Mouse (Mus musculus): ENCODE data around the gene Micu1. TPM values are rescaled to one million over a fixed set of nuclear protein-coding genes. Genes with fewer than 3 reads are reported as not detected.
A peak's percentile ranks its signal among the peaks of the same experiment; 100 is the strongest.
"Not testable (repeated sequence)": the region's sequence is repeated elsewhere in the genome, so short reads cannot be mapped to it uniquely, and the experiment has no call there.

Gene Micu1
- polyA plus RNA-seq, 1 experiment from 2014 or later = 72.3 TPM

DNA sequence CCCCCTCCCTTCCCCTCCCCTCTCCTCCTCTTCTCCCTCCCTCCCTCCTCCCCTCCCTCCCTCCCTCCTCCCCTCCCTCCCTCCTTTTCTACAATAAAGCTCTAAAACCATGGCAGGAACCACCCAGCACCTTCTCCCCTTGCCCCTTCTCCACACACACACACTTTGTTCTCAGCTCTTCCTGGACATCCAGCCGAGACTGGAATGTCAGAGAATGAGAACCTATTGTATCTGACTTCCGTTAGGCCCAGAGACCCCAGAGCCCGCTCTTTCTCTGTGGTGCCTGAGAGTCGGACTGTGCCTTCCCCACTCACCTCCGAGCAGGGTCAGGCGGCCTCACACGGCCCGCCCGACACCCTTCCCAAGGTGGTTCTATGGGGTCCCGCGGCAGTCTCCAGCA, 166.0 kb downstream of the Micu1 start:
- ATAC-seq (ENCODE audit: low FRiP score) = no peak
- no peak overlapping the region for H3K27ac ChIP-seq
- 56% methylated on average over 11 of the region's 11 CpGs for WGBS

DNA sequence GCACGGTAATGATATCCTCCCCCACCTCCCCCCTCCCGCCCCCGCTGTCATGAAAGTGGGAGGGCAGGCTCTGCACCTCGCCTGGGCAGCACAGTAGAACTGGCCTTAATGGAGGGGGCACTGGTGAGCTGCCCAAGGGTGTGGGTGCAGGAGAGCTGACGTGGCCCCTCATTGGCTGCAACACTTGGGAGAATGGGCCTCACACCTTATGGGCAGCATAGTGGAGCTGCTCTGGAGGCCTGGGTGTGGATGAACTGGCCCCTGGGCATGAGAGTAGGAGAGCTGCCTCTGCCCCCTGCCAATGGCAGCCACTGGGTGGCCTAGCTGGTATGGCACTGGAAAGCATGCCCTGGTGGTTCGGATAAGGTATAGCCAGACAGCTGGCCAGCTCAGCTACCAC, 167.8 kb downstream of the Micu1 start:
- no peak for ATAC-seq (ENCODE audit: low FRiP score)
- no peaks in the 10 kb centered on the region for H3K36me3 ChIP-seq (replicated peaks)
- H3K27me3 ChIP-seq = no peaks in the 10 kb centered on the region
- WGBS = 88% methylated on average over 6 of the region's 6 CpGs
- H3K4me1 ChIP-seq = no peaks in the 10 kb centered on the region
- no peak overlapping the region for H3K4me2 ChIP-seq
- no peak overlapping the region for H3K9ac ChIP-seq
- H3K27ac ChIP-seq = no peak overlapping the region
- no peaks in the 10 kb centered on the region for H3K9me3 ChIP-seq
- H3K4me3 ChIP-seq (replicated peaks) = no peak overlapping the region

More for the DNA sequence above, 166.0 kb downstream of the Micu1 start:
- no peaks in the 10 kb centered on the region for H3K27me3 ChIP-seq
- H3K4me3 ChIP-seq (replicated peaks) = no peak overlapping the region
- peaks cover 11% of the 10 kb centered on the region; the same call in 1 of the 2 replicates for H3K4me1 ChIP-seq
- no peak overlapping the region for H3K4me2 ChIP-seq
- H3K9ac ChIP-seq = no peak overlapping the region
- H3K9me3 ChIP-seq = no peaks in the 10 kb centered on the region
- H3K36me3 ChIP-seq (replicated peaks) = peaks cover 2% of the 10 kb centered on the region; the same call in 1 of the 2 replicates

DNA sequence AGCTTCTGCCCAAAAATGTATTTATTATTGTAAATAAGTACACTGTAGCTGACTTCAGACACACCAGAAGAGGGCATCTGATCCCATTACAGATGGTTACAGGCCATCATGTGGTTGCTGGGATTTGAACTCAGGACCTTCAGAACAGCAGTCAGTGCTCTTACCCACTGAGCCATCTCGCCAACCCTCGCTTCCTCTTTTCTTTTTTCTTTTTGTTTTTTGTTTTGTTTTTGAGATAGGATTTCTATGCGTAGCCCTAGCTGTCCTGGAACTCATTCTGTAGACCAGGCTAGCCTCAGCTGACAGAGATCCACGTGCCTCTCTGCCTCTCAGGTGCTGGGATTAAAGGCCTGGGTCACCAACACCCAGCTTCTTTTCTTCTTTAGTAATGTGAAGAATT, 170.4 kb downstream of the Micu1 start:
- H3K27ac ChIP-seq; H3K4me3 ChIP-seq (replicated peaks); ATAC-seq (ENCODE audit: low FRiP score); H3K27me3 ChIP-seq; H3K36me3 ChIP-seq (replicated peaks); H3K4me1 ChIP-seq; H3K4me2 ChIP-seq; H3K9me3 ChIP-seq; H3K9ac ChIP-seq: not testable (repeated sequence)
- 84% methylated on average over 4 of the region's 4 CpGs for WGBS

DNA sequence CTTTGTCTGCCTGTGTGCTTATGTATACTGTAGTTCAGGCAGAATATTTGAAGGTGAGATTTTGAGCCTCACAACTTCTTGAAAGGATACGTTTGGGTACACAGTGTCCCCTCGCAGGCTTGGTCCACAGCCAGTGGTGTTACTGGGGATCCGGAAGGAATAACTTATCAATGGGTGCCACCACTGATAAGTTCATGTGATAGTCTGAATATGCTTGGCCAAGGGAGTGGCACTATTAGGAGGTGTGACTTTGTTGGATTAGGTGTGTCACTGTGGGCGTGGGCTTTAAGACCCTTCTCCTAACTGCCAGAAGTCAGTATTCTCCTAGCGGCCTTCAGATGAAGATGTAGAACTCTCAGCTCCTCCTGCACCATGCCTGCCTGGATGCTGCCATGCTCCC, 170.9 kb downstream of the Micu1 start:
- WGBS = 90% methylated on average over 5 of the region's 5 CpGs
- Histone ChIP-seq H3K27ac (no peak overlapping the region), H3K4me3 (replicated peaks) (no peak overlapping the region), H3K9ac (no peak overlapping the region), H3K9me3 (no peaks in the 10 kb centered on the region), H3K4me2 (no peak overlapping the region), H3K27me3 (no peaks in the 10 kb centered on the region), H3K4me1 (no peaks in the 10 kb centered on the region), H3K36me3 (replicated peaks) (no peaks in the 10 kb centered on the region)
- ATAC-seq (ENCODE audit: low FRiP score) = no peak

DNA sequence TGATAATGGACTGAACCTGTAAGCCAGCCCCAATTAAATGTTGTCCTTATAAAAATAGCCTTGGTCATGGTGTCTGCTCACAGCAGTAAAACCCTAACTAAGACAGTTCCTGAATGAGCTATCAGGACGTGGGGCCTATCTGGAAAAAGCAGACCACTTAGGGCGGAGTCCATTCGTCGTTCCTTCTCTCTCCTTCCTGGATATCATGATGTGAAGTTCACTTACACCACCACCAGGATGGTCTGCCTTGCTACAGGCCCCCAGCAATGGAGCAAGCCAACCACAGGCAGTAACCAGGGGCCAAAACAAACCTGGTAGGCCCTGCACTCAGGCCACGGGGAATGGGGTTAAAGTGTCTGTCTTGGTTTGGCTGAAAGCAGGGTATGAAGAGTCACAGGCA, 171.3 kb downstream of the Micu1 start:
- Histone ChIP-seq H3K27ac (no peak overlapping the region), H3K36me3 (replicated peaks) (no peaks in the 10 kb centered on the region), H3K9ac (no peak overlapping the region)

DNA sequence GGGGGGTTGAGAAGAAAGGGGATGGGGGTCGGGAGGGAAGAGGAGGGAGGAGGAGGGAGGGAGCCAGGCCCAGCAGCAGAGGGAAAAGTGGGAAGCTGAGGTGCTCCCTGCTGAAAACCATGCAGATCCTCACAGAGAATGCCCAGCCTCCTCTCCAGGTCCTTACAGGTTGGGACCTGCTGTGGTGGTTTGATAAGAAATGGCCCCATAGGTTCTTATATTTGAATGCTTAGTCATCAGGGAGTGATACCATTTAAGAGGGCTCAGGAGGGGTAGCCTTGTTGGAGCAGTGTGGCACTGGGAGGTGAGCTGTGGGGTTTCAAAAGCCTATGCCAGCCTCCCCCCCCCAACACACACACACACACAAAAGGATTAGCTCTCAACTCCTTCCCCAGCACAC, 173.1 kb downstream of the Micu1 start:
- Histone ChIP-seq H3K4me1 (peaks cover 8% of the 10 kb centered on the region), H3K36me3 (replicated peaks) (no peaks in the 10 kb centered on the region), H3K9me3 (no peaks in the 10 kb centered on the region), H3K4me2 (no peak overlapping the region), H3K4me3 (replicated peaks) (no peak overlapping the region), H3K9ac (no peak overlapping the region), H3K27ac (no peak overlapping the region), H3K27me3 (no peaks in the 10 kb centered on the region)
- no peak for ATAC-seq (ENCODE audit: low FRiP score)
- 38% methylated on average over 1 of the region's 1 CpGs for WGBS

More for the DNA sequence above, 171.3 kb downstream of the Micu1 start:
- H3K4me1 ChIP-seq = peaks cover 1% of the 10 kb centered on the region
- H3K27me3 ChIP-seq = no peaks in the 10 kb centered on the region
- ATAC-seq (ENCODE audit: low FRiP score) = no peak
- H3K9me3 ChIP-seq = no peaks in the 10 kb centered on the region
- H3K4me2 ChIP-seq = no peak overlapping the region
- 77% methylated on average over 5 of the region's 5 CpGs for WGBS
- H3K4me3 ChIP-seq (replicated peaks) = no peak overlapping the region

DNA sequence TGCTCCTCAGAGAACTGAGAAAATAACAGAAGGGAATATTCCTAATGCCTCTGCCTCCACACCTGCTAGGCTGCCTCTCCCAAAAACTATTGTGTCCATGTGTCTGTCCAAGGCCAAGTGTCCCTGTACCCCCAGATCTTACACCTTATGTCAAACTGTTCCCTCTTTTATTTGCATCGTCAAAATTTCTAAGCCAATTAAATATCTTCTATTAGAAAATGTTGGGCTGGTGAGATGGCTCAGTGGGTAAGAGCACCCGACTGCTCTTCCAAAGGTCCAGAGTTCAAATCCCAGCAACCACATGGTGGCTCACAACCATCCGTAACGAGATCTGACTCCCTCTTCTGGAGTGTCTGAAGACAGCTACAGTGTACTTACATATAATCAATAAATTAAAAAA, 174.4 kb downstream of the Micu1 start:
- peaks cover 17% of the 10 kb centered on the region for H3K4me1 ChIP-seq
- not testable (repeated sequence) for H3K36me3 ChIP-seq (replicated peaks); H3K9me3 ChIP-seq; H3K4me2 ChIP-seq; H3K9ac ChIP-seq; H3K27ac ChIP-seq; ATAC-seq (ENCODE audit: low FRiP score); H3K4me3 ChIP-seq (replicated peaks); H3K27me3 ChIP-seq
- WGBS = 94% methylated on average over 4 of the region's 4 CpGs

DNA sequence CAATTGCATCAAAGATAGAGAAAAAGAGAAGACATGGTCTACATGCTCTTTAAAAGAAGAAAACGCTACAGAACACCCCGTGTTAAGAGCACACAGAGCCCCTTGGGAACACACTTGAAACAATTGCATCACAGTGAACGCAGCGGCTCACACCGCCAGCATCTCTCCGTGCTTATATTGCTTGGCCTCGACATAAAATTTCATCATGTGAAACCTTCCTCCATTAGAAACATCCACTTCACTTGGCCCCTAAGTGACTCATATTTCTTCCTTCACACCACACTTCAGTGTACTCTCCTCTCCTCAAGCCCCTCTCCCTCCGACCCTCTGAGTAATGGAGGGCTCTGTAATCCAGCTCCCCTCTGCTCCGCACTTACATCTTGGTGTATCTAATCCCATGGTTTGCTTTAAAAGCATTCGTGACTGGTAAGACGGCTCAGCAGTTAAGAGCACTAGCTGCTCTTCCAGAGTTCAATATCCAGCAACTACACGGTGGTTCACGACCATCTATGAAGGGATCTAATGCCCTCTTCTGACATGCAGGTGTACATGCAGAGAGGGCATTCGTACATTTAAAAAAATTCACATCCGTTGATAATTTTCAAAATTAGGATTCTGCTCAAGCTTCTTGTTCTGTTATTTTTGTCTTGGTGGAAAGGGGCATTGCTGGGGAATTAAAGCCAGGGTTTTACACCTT, 175.3 kb downstream of the Micu1 start:
- WGBS = 81% methylated on average over 15 of the region's 15 CpGs
- ATAC-seq (ENCODE audit: low FRiP score) = no peak

DNA sequence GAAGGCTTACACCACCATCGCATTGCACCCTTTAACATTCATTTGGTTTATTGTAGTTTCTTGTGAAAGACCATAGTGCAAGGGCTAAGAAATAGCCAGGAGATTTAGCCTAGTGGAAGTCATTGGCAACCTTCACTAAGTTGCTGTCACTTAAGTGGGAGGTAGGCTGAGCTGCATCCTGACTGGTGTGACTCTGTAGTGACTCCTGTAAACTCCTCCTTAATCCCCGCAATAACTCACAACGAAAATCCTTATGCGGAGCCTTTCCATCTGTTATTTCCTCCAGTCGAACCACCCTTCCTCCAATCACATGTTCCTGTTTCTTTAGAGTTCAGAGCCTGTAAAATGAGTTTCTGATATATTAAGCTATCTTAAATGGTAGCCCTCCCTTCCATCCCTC, 176.5 kb downstream of the Micu1 start:
- peak overlapping the region; percentile 83 for H3K4me3 ChIP-seq (replicated peaks)
- ATAC-seq (ENCODE audit: low FRiP score) = peak; percentile 4; the same call in 1 of the 2 replicates
- peak overlapping the region; percentile 93 for H3K9ac ChIP-seq
- 23% methylated on average over 5 of the region's 5 CpGs for WGBS
- H3K36me3 ChIP-seq (replicated peaks) = peaks cover 1% of the 10 kb centered on the region; the same call in 1 of the 2 replicates
- peak overlapping the region; percentile 100 for H3K27ac ChIP-seq
- no peaks in the 10 kb centered on the region for H3K27me3 ChIP-seq
- H3K4me1 ChIP-seq = peaks cover 17% of the 10 kb centered on the region
- peak overlapping the region; percentile 76 for H3K4me2 ChIP-seq
- no peaks in the 10 kb centered on the region for H3K9me3 ChIP-seq

More for the DNA sequence above, 175.3 kb downstream of the Micu1 start:
- no peak overlapping the region for H3K4me3 ChIP-seq (replicated peaks)
- H3K27me3 ChIP-seq = no peaks in the 10 kb centered on the region
- H3K4me1 ChIP-seq = peaks cover 17% of the 10 kb centered on the region
- H3K9me3 ChIP-seq = no peaks in the 10 kb centered on the region
- H3K36me3 ChIP-seq (replicated peaks) = no peaks in the 10 kb centered on the region
- no peak overlapping the region for H3K27ac ChIP-seq
- H3K9ac ChIP-seq = no peak overlapping the region
- no peak overlapping the region for H3K4me2 ChIP-seq

DNA sequence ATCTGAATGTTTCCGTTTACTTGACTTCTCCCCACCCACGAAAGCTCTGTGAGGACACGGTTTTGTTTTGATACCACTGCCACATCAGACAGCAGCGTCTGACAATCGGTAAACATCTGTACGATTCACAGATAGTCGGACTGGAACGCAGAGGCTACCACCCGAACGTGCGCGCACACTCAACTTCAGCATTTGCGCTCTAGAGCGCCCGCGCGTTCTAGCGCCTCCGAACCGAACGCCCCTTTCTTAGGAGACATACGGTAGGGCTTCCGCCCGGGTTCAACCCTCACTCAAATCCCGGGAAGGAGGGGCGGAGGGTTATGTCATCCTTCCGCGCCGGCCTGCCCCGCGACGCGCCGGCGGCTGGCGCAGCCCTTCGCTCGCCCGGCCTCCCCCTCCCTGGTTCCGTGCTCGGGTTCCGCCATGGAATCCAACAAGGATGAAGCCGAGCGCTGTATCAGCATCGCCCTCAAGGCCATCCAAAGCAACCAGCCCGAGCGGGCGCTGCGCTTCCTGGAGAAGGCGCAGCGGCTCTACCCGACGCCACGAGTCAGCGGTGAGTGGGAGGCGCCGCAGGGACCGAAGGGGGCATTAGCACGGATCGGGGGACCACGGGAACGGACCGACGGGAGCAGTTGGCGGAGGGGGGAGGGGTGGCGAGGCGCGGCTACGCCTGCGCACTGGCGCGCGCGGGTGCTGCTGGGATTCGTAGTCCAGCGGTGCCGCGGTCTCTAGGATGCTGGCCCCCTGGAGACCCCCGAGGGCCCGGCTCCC, 177.2 kb downstream of the Micu1 start, which contains the start of gene Dnajb12:
TSS of gene Dnajb12 (plus strand) at position 302 of the 774 bp plus-strand sequence.
- Histone ChIP-seq H3K4me2 (peak within 1 kb of the TSS; percentile 76), H3K27me3 (no peaks in the 10 kb centered on the region), H3K36me3 (replicated peaks) (peaks cover 7% of the 10 kb centered on the region), H3K4me1 (peaks cover 17% of the 10 kb centered on the region), H3K9me3 (no peaks in the 10 kb centered on the region), H3K27ac (peak within 1 kb of the TSS; percentile 100), H3K4me3 (replicated peaks) (peak within 1 kb of the TSS; percentile 83), H3K9ac (peak within 1 kb of the TSS; percentile 93)
- ATAC-seq (ENCODE audit: low FRiP score) = peak; percentile 93
- WGBS = under 1% methylated on average over 72 of the region's 80 CpGs

DNA sequence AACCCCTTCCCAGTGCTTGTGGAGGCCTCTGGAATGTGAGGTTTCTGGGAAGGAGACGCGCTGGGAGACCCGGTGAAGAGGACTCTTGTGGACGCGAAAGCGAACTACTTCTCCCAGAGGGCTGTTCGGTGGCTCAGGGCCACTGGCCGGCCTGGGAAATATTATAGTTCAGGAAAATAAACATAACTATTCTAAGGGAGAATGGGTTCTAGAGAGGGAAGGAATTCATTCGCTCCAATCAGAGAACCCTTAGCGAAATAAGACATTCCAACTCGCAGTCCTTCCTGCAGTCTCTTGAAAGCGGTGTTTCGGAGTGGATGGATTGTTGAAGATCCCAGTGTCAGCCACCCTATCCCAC, 177.7 kb downstream of the Micu1 start:
- WGBS = 1% methylated on average over 13 of the region's 13 CpGs

DNA sequence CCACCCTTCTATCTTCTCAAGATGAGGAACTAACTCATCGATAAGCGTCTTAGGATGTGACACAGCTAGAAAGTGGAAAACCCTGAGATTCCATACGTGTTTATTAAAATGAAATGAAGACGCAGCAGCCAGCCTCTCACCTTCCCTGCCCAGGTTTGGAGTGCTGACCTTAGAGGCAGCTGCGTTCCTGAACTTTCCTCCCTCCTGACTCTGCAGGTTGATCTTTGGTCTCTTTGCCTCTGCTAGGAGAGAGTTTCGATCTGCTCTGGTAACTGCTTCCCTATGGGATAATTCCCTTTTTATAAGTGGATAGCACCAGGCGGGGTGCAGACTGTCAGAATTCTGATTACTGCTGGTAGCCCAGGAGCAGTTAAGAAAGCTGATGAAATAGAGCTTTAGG, 178.6 kb downstream of the Micu1 start:
- no peak overlapping the region for H3K27ac ChIP-seq
- peaks cover 18% of the 10 kb centered on the region for H3K36me3 ChIP-seq (replicated peaks)
- H3K9me3 ChIP-seq = no peaks in the 10 kb centered on the region
- H3K4me2 ChIP-seq = peak overlapping the region; percentile 76
- H3K4me3 ChIP-seq (replicated peaks) = peak overlapping the region; percentile 83
- 93% methylated on average over 7 of the region's 7 CpGs for WGBS
- peak overlapping the region; percentile 93; the same call in 1 of the 2 replicates for H3K9ac ChIP-seq
- peaks cover 17% of the 10 kb centered on the region for H3K4me1 ChIP-seq
- H3K27me3 ChIP-seq = no peaks in the 10 kb centered on the region
- no peak for ATAC-seq (ENCODE audit: low FRiP score)

More for the DNA sequence above, 177.7 kb downstream of the Micu1 start:
- peak overlapping the region; percentile 76 for H3K4me2 ChIP-seq
- H3K4me3 ChIP-seq (replicated peaks) = peak overlapping the region; percentile 83
- H3K4me1 ChIP-seq = peaks cover 17% of the 10 kb centered on the region
- peak overlapping the region; percentile 93 for H3K9ac ChIP-seq
- no peaks in the 10 kb centered on the region for H3K9me3 ChIP-seq
- H3K27me3 ChIP-seq = no peaks in the 10 kb centered on the region
- H3K36me3 ChIP-seq (replicated peaks) = peaks cover 13% of the 10 kb centered on the region
- ATAC-seq (ENCODE audit: low FRiP score) = peak; percentile 69
- H3K27ac ChIP-seq = peak overlapping the region; percentile 100
